Comparison of ENCODE assay signal across 21 mouse cellular contexts in genomic region chr8:66764992-66765528, GRCm38 (mm10).
"Had no signal": no experiment of that assay in that cellular context is flagged by ENCODE, and none has a peak within 500 bp of the region (broad histone marks: within the 10 kb centered on the region; RNA-seq: fewer than 3 reads in every experiment).

No protein-coding gene starts in this region.

- ATAC-seq: liver, postnatal 0 days; lung, postnatal 0 days; midbrain, embryonic 15.5 days had no signal

- H3K4me2 ChIP-seq: limb, embryonic 12.5 days; limb, embryonic 15.5 days; liver, embryonic 11.5 days; lung, embryonic 14.5 days; midbrain, embryonic 12.5 days; midbrain, embryonic 15.5 days; neural tube, embryonic 12.5 days; neural tube, embryonic 15.5 days had no signal

- H3K4me3 ChIP-seq: limb, embryonic 12.5 days; limb, embryonic 15.5 days; midbrain, embryonic 12.5 days; midbrain, embryonic 15.5 days; neural tube, embryonic 12.5 days; neural tube, embryonic 15.5 days had no signal

- H3K9ac ChIP-seq: limb, embryonic 12.5 days; limb, embryonic 15.5 days; liver, embryonic 14.5 days; liver, postnatal 0 days; lung, embryonic 14.5 days; midbrain, embryonic 12.5 days; midbrain, embryonic 15.5 days; neural tube, embryonic 12.5 days; neural tube, embryonic 15.5 days had no signal

- H3K4me1 ChIP-seq: limb, embryonic 15.5 days; midbrain, embryonic 12.5 days; midbrain, embryonic 15.5 days; neural tube, embryonic 12.5 days; neural tube, embryonic 15.5 days had no signal

- H3K36me3 ChIP-seq: limb, embryonic 12.5 days; limb, embryonic 15.5 days; midbrain, embryonic 12.5 days; midbrain, embryonic 15.5 days; neural tube, embryonic 12.5 days; neural tube, embryonic 15.5 days had no signal

- DNase-seq: kidney, adult 18-20 months; kidney, postnatal 14 days; left cerebral cortex, postnatal 4 days; liver, postnatal 0 days; lung, embryonic 14.5 days; right cerebral cortex, adult 18-20 months; right cerebral cortex, postnatal 14 days; right cerebral cortex, postnatal 4 days; thymus, adult 2 months; thymus, postnatal 14 days had no signal

- H3K9me3 ChIP-seq: limb, embryonic 12.5 days; limb, embryonic 15.5 days; midbrain, embryonic 12.5 days; midbrain, embryonic 15.5 days; neural tube, embryonic 12.5 days; neural tube, embryonic 15.5 days had no signal

- H3K27me3 ChIP-seq: limb, embryonic 12.5 days; limb, embryonic 15.5 days; midbrain, embryonic 12.5 days; midbrain, embryonic 15.5 days; neural tube, embryonic 12.5 days; neural tube, embryonic 15.5 days had no signal

- H3K27ac ChIP-seq: limb, embryonic 12.5 days; limb, embryonic 15.5 days; liver, embryonic 14.5 days; macrophage; midbrain, embryonic 12.5 days; midbrain, embryonic 15.5 days; neural tube, embryonic 12.5 days; neural tube, embryonic 15.5 days; stomach, postnatal 0 days had no signal
